In genomic region chr3:109561295-109561694, GRCm38 (mm10) we compare ENCODE assay signal across 11 mouse cellular contexts.
A peak's percentile ranks its signal among the peaks of the same experiment; 100 is the strongest.
DNase-seq lines count a peak whose midpoint lies in the region; ATAC-seq and TF ChIP-seq lines count a peak whose summit lies in the region.
"Had no signal": no experiment of that assay in that cellular context is flagged by ENCODE, and none has a peak within 500 bp of the region (broad histone marks: within the 10 kb centered on the region; RNA-seq: fewer than 3 reads in every experiment).

No protein-coding gene starts in this region.

- WGBS in forebrain, embryonic 12.5 days = 53% methylated on average over 4 of the region's 4 CpGs
- 42% methylated on average over 4 of the region's 4 CpGs for WGBS in forebrain, postnatal 0 days
- WGBS in hindbrain, embryonic 16.5 days = 13% methylated on average over 4 of the region's 4 CpGs
- 16% methylated on average over 4 of the region's 4 CpGs for WGBS in neural tube, embryonic 12.5 days
- 94% methylated on average over 4 of the region's 4 CpGs for WGBS in lung, postnatal 0 days

- no peak overlapping the region for H3K9ac ChIP-seq in forebrain, embryonic 12.5 days
- no peak overlapping the region for H3K9ac ChIP-seq in forebrain, postnatal 0 days
- no peak overlapping the region for H3K9ac ChIP-seq in hindbrain, embryonic 16.5 days (ENCODE audit: low read depth, low read length)
- no peak overlapping the region for H3K9ac ChIP-seq in neural tube, embryonic 12.5 days
- no peak overlapping the region for H3K9ac ChIP-seq in lung, postnatal 0 days (replicated peaks; ENCODE audit: low read depth)
- H3K9ac ChIP-seq: liver, embryonic 14.5 days had no signal

- H3K4me3 ChIP-seq in forebrain, embryonic 12.5 days (replicated peaks) = no peak overlapping the region
- H3K4me3 ChIP-seq in forebrain, postnatal 0 days (ENCODE audit: low read depth, low read length) = no peak overlapping the region
- no peak overlapping the region for H3K4me3 ChIP-seq in hindbrain, embryonic 16.5 days (ENCODE audit: low read length)
- no peak overlapping the region for H3K4me3 ChIP-seq in neural tube, embryonic 12.5 days
- no peak overlapping the region for H3K4me3 ChIP-seq in lung, postnatal 0 days (ENCODE audit: low read depth, low read length)

- H3K9me3 ChIP-seq in forebrain, embryonic 12.5 days = no peaks in the 10 kb centered on the region
- no peaks in the 10 kb centered on the region for H3K9me3 ChIP-seq in forebrain, postnatal 0 days (ENCODE audit: low read length)
- H3K9me3 ChIP-seq in hindbrain, embryonic 16.5 days (ENCODE audit: control insufficient read depth, low read length) = no peaks in the 10 kb centered on the region
- H3K9me3 ChIP-seq in neural tube, embryonic 12.5 days = no peaks in the 10 kb centered on the region
- H3K9me3 ChIP-seq in lung, postnatal 0 days (ENCODE audit: low read length) = no peaks in the 10 kb centered on the region

- DNase-seq in forebrain, postnatal 0 days = no peak
- peak; percentile 19 for DNase-seq in embryo, embryonic 11.5 days (ENCODE audit: low read depth, low spot score)
- DNase-seq in lung, postnatal 0 days (ENCODE audit: low spot score) = no peak
- no peak for DNase-seq in layer of hippocampus, adult 8-10 months (ENCODE audit: low spot score in 2 of 2)
- DNase-seq in ovary, postnatal 36 days (ENCODE audit: low spot score) = no peak
- DNase-seq: gastrocnemius, postnatal 25 days; thymus, postnatal 14 days had no signal

- no peaks in the 10 kb centered on the region for H3K36me3 ChIP-seq in forebrain, embryonic 12.5 days (replicated peaks)
- H3K36me3 ChIP-seq in forebrain, postnatal 0 days (ENCODE audit: insufficient read depth) = no peaks in the 10 kb centered on the region
- no peaks in the 10 kb centered on the region for H3K36me3 ChIP-seq in hindbrain, embryonic 16.5 days (ENCODE audit: control insufficient read depth, insufficient read depth, low read length)
- H3K36me3 ChIP-seq in neural tube, embryonic 12.5 days = no peaks in the 10 kb centered on the region
- H3K36me3 ChIP-seq in lung, postnatal 0 days (ENCODE audit: insufficient read depth, low read length) = no peaks in the 10 kb centered on the region

- no peak overlapping the region for H3K4me2 ChIP-seq in forebrain, embryonic 12.5 days
- no peak overlapping the region for H3K4me2 ChIP-seq in forebrain, postnatal 0 days (ENCODE audit: low read depth)
- H3K4me2 ChIP-seq in hindbrain, embryonic 16.5 days (ENCODE audit: low read length) = no peak overlapping the region
- no peak overlapping the region for H3K4me2 ChIP-seq in neural tube, embryonic 12.5 days (replicated peaks)
- H3K4me2 ChIP-seq in lung, postnatal 0 days (replicated peaks; ENCODE audit: low read depth, low read length) = no peak overlapping the region

- no peaks in the 10 kb centered on the region; the same call in 1 of the 2 replicates for H3K4me1 ChIP-seq in forebrain, embryonic 12.5 days
- H3K4me1 ChIP-seq in forebrain, postnatal 0 days (ENCODE audit: insufficient read depth) = no peaks in the 10 kb centered on the region
- peaks cover 2% of the 10 kb centered on the region; the same call in 1 of the 2 replicates for H3K4me1 ChIP-seq in hindbrain, embryonic 16.5 days (ENCODE audit: control insufficient read depth, insufficient read depth, low read depth, low read length)
- H3K4me1 ChIP-seq in neural tube, embryonic 12.5 days = no peaks in the 10 kb centered on the region; the same call in none of the 2 replicates
- H3K4me1 ChIP-seq in lung, postnatal 0 days (ENCODE audit: insufficient read depth, low read depth, low read length) = no peaks in the 10 kb centered on the region

- H3K27ac ChIP-seq in forebrain, embryonic 12.5 days = no peak overlapping the region
- no peak overlapping the region for H3K27ac ChIP-seq in forebrain, postnatal 0 days (ENCODE audit: low read depth, low read length)
- H3K27ac ChIP-seq in hindbrain, embryonic 16.5 days (ENCODE audit: low read depth, low read length) = no peak overlapping the region
- no peak overlapping the region for H3K27ac ChIP-seq in neural tube, embryonic 12.5 days
- H3K27ac ChIP-seq in lung, postnatal 0 days (ENCODE audit: low read length) = no peak overlapping the region
- H3K27ac ChIP-seq: liver, embryonic 14.5 days had no signal

- no peaks in the 10 kb centered on the region for H3K27me3 ChIP-seq in forebrain, embryonic 12.5 days
- H3K27me3 ChIP-seq in forebrain, postnatal 0 days (ENCODE audit: insufficient read depth, low read length) = no peaks in the 10 kb centered on the region
- H3K27me3 ChIP-seq in hindbrain, embryonic 16.5 days (replicated peaks; ENCODE audit: control insufficient read depth, insufficient read depth, low read length) = no peaks in the 10 kb centered on the region
- no peaks in the 10 kb centered on the region for H3K27me3 ChIP-seq in neural tube, embryonic 12.5 days (replicated peaks)
- no peaks in the 10 kb centered on the region for H3K27me3 ChIP-seq in lung, postnatal 0 days (replicated peaks; ENCODE audit: insufficient read depth, low read length)

- no peak for TF ChIP-seq CTCF in forebrain, postnatal 0 days (IDR thresholded peaks at IDR 0.05; ENCODE audit: low read depth)
- TF ChIP-seq CTCF in lung, postnatal 0 days (IDR thresholded peaks at IDR 0.05) = no peak

- peak; percentile 82 for ATAC-seq in forebrain, embryonic 12.5 days (ENCODE audit: low FRiP score)
- no peak for ATAC-seq in forebrain, postnatal 0 days
- peak; percentile 82 for ATAC-seq in hindbrain, embryonic 16.5 days
- ATAC-seq in neural tube, embryonic 12.5 days (ENCODE audit: low FRiP score, low read depth) = peak; percentile 78
- ATAC-seq in lung, postnatal 0 days = no peak

- no peak for TF ChIP-seq EP300 in lung, postnatal 0 days (IDR thresholded peaks at IDR 0.05)

Comparison
In these comparisons a context has a peak if more than half of its experiments do, and no peak if none do; other contexts are left out.
1. ATAC-seq: peak in forebrain, embryonic 12.5 days (single experiment), hindbrain, embryonic 16.5 days (single experiment) and neural tube, embryonic 12.5 days (single experiment); none in forebrain, postnatal 0 days (single experiment) and lung, postnatal 0 days (single experiment).